Mouse (Mus musculus) right cerebral cortex, adult 18-20 months (tissue): ENCODE measurements around the gene Nfib.

Experiments
- DNase-seq: peaks from one replicate; pipeline ENCODE4 v3.0.0; 2022; ENCODE audit warnings: mixed read lengths

Gene Nfib

GRCm38 (mm10) chr4:82455617-82456322, 249.8 kb downstream of the Nfib start:
- DNase-seq, result no peak

GRCm38 (mm10) chr4:82454989-82455388, 250.6 kb downstream of the Nfib start:
- DNase-seq, result no peak

GRCm38 (mm10) chr4:82453341-82453740, 252.2 kb downstream of the Nfib start:
- no peak for DNase-seq

- DNase-seq, result no peak
These were observed 252.6 kb downstream of the Nfib start for GRCm38 (mm10) chr4:82452905-82453304.

- peak; percentile 70 for DNase-seq
These were observed 258.4 kb downstream of the Nfib start for GRCm38 (mm10) chr4:82447061-82447671.

GRCm38 (mm10) chr4:82444078-82444477, 261.5 kb downstream of the Nfib start:
- DNase-seq, result no peak

- DNase-seq, result no peak
These were observed 262.1 kb downstream of the Nfib start for GRCm38 (mm10) chr4:82443441-82443840.

GRCm38 (mm10) chr4:82443003-82443402, 262.5 kb downstream of the Nfib start:
- DNase-seq, result no peak

- DNase-seq, result no peak
These were observed 264.9 kb downstream of the Nfib start for GRCm38 (mm10) chr4:82440606-82441005.

- DNase-seq, result no peak
These were observed 265.7 kb downstream of the Nfib start for GRCm38 (mm10) chr4:82439813-82440212.

- no peak for DNase-seq
These were observed 266.9 kb downstream of the Nfib start for GRCm38 (mm10) chr4:82438631-82439030.

GRCm38 (mm10) chr4:82437533-82438318, 267.8 kb downstream of the Nfib start:
- no peak for DNase-seq

- DNase-seq, result no peak
These were observed 268.9 kb downstream of the Nfib start for GRCm38 (mm10) chr4:82436656-82437055.

- no peak for DNase-seq
These were observed 269.8 kb downstream of the Nfib start for GRCm38 (mm10) chr4:82435716-82436115.

GRCm38 (mm10) chr4:82433926-82434705, 271.4 kb downstream of the Nfib start:
- DNase-seq, result no peak

GRCm38 (mm10) chr4:82431831-82432230, 273.7 kb downstream of the Nfib start:
- no peak for DNase-seq

GRCm38 (mm10) chr4:82430802-82431201, 274.7 kb downstream of the Nfib start:
- no peak for DNase-seq

GRCm38 (mm10) chr4:82426224-82426623, 279.3 kb downstream of the Nfib start:
- no peak for DNase-seq

- no peak for DNase-seq
These were observed 287.3 kb downstream of the Nfib start for GRCm38 (mm10) chr4:82418241-82418640.

GRCm38 (mm10) chr4:82415817-82416216, 289.7 kb downstream of the Nfib start:
- DNase-seq, result no peak

- no peak for DNase-seq
These were observed 292.9 kb downstream of the Nfib start for GRCm38 (mm10) chr4:82412651-82413050.

GRCm38 (mm10) chr4:82411965-82412364, 293.6 kb downstream of the Nfib start:
- no peak for DNase-seq
